Mouse (Mus musculus): Measurements from ENCODE around the gene Spred2. TPM values are rescaled to one million over a fixed set of nuclear protein-coding genes. Genes with fewer than 3 reads are reported as not detected.
A peak's percentile ranks its signal among the peaks of the same experiment; 100 is the strongest.

Spred2 gene
- total and polyA plus RNA-seq, 3 experiments: 8.9 to 76.1 (median 33.6) TPM

- Histone ChIP-seq H3K4me3 (ENCODE audit: low read depth, low read length) (no peak overlapping the region), H3K9me3 (replicated peaks) (no peaks in the 10 kb centered on the region), H3K27me3 (ENCODE audit: insufficient read depth, low read length) (no peaks in the 10 kb centered on the region), H3K36me3 (replicated peaks) (peaks cover 72% of the 10 kb centered on the region), H3K4me1 (ENCODE audit: insufficient read depth, low read depth, low read length) (peaks cover 23% of the 10 kb centered on the region)
- DNase-seq (ENCODE audit: low spot score): no peak
- TF ChIP-seq POLR2AphosphoS5 (IDR thresholded peaks at IDR 0.05; ENCODE audit: insufficient replicate concordance, low read depth, low read length): no peak
- no peak for TF ChIP-seq TAL1 (conservative IDR thresholded peaks at IDR 0.05; ENCODE audit: low read depth, low read length)
- TF ChIP-seq GATA1 (IDR thresholded peaks at IDR 0.05; ENCODE audit: borderline replicate concordance, low read length): no peak
- no peak for TF ChIP-seq GATA2 (IDR thresholded peaks at IDR 0.05; ENCODE audit: borderline replicate concordance, low read depth, low read length)
- no peak for TF ChIP-seq CTCF (IDR thresholded peaks at IDR 0.05; ENCODE audit: low read depth, low read length)
- peak; percentile 34; the same call in 1 of the 2 replicates for ATAC-seq (ENCODE audit: extremely low read depth, insufficient number of reproducible peaks, low FRiP score, poor library complexity, severe bottlenecking)
Measured at GRCm38 (mm10) chr11:19979338-19979737, 55.2 kb downstream of the Spred2 start.

DNA sequence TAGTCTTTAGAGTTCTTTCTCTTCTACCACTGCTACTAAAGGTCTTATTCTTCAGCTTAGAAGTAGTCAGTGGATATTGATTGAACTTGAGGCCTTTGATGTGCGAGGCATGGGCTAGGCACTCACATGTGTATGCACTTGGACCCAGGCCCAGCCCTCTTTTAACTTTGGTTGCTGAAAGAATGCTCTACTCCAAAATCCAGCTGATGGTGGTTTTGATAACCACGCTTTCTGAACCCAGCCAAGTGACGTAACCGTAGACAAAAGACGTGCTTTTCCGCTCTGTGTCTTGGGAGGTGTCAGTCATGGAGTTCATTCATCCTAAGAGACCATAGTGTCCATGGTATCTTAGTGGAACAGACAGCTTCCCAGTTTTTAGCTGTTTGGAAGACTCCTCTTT is 57.9 kb downstream of the Spred2 start:
- no peak for DNase-seq (ENCODE audit: low spot score)
- no peak for ATAC-seq (ENCODE audit: extremely low read depth, insufficient number of reproducible peaks, low FRiP score, poor library complexity, severe bottlenecking)
- H3K4me1 ChIP-seq (ENCODE audit: insufficient read depth, low read depth, low read length): peaks cover 50% of the 10 kb centered on the region
- no peaks in the 10 kb centered on the region for H3K9me3 ChIP-seq (replicated peaks)
- H3K36me3 ChIP-seq (replicated peaks): peaks cover 62% of the 10 kb centered on the region
- H3K4me3 ChIP-seq (ENCODE audit: low read depth, low read length): no peak overlapping the region
- TF ChIP-seq GATA1 (IDR thresholded peaks at IDR 0.05; ENCODE audit: borderline replicate concordance, low read length): no peak
- H3K27me3 ChIP-seq (ENCODE audit: insufficient read depth, low read length): no peaks in the 10 kb centered on the region

DNA sequence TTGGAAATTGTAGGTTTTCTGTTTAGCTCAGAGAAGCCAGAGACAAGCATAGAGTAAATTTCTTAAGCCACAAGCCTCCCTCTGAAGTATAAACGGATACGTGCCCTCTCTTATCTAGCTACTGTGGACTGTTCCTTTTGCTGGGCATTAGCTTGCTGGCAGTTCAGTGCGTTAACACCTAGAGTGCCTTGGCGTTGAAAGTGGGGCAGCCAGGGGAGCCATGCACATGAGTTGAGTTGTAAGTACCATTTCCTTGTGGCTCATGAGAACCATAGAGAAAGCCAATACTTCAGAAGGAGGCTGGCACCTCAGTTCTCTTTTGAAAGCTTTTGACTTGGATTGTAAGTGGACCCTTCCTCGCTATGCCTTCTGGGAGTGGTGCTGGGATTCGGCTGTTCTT is 58.6 kb downstream of the Spred2 start:
- H3K9me3 ChIP-seq (replicated peaks): no peaks in the 10 kb centered on the region
- H3K4me1 ChIP-seq (ENCODE audit: insufficient read depth, low read depth, low read length): peaks cover 57% of the 10 kb centered on the region
- H3K27me3 ChIP-seq (ENCODE audit: insufficient read depth, low read length): no peaks in the 10 kb centered on the region
- ATAC-seq (ENCODE audit: extremely low read depth, insufficient number of reproducible peaks, low FRiP score, poor library complexity, severe bottlenecking): no peak
- DNase-seq (ENCODE audit: low spot score): no peak
- H3K4me3 ChIP-seq (ENCODE audit: low read depth, low read length): no peak overlapping the region
- TF ChIP-seq POLR2AphosphoS5 (IDR thresholded peaks at IDR 0.05; ENCODE audit: insufficient replicate concordance, low read depth, low read length) (no peak), GATA1 (IDR thresholded peaks at IDR 0.05; ENCODE audit: borderline replicate concordance, low read length) (no peak), CTCF (IDR thresholded peaks at IDR 0.05; ENCODE audit: low read depth, low read length) (no peak), TAL1 (conservative IDR thresholded peaks at IDR 0.05; ENCODE audit: low read depth, low read length) (no peak), GATA2 (IDR thresholded peaks at IDR 0.05; ENCODE audit: borderline replicate concordance, low read depth, low read length) (no peak)
- H3K36me3 ChIP-seq (replicated peaks): peaks cover 57% of the 10 kb centered on the region

DNA sequence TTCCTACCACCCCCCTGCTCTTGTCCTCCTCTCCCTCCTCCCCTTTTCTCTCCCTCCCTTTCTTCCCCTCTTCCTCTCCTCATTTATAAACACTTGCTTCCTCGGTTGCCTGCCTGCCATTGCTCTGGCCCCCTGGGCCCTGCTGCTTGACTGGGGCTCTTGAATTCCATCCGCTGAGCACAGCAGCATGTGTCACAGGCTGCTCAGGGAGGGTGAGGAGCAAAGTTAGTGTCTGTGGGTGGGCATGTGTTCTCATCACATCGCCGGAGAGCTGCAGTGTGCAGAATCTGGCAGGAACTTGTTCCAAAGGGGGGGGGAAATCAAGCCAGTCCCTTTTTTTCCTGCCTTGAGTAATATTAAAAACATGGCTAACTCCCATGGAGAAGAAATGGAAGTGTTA is 59.1 kb downstream of the Spred2 start:
- H3K36me3 ChIP-seq (replicated peaks): peaks cover 53% of the 10 kb centered on the region
- peaks cover 59% of the 10 kb centered on the region for H3K4me1 ChIP-seq (ENCODE audit: insufficient read depth, low read depth, low read length)
- TF ChIP-seq POLR2AphosphoS5 (IDR thresholded peaks at IDR 0.05; ENCODE audit: insufficient replicate concordance, low read depth, low read length): no peak
- TF ChIP-seq CTCF (IDR thresholded peaks at IDR 0.05; ENCODE audit: low read depth, low read length): no peak
- no peak for TF ChIP-seq TAL1 (conservative IDR thresholded peaks at IDR 0.05; ENCODE audit: low read depth, low read length)
- no peak for TF ChIP-seq GATA1 (IDR thresholded peaks at IDR 0.05; ENCODE audit: borderline replicate concordance, low read length)
- no peak for TF ChIP-seq GATA2 (IDR thresholded peaks at IDR 0.05; ENCODE audit: borderline replicate concordance, low read depth, low read length)
- no peak overlapping the region for H3K4me3 ChIP-seq (ENCODE audit: low read depth, low read length)
- ATAC-seq (ENCODE audit: extremely low read depth, insufficient number of reproducible peaks, low FRiP score, poor library complexity, severe bottlenecking) (no peak), DNase-seq (ENCODE audit: low spot score) (no peak)
- no peaks in the 10 kb centered on the region for H3K27me3 ChIP-seq (ENCODE audit: insufficient read depth, low read length)
- no peaks in the 10 kb centered on the region for H3K9me3 ChIP-seq (replicated peaks)

GRCm38 (mm10) chr11:19984029-19984428 is 59.9 kb downstream of the Spred2 start:
- no peaks in the 10 kb centered on the region for H3K9me3 ChIP-seq (replicated peaks)
- ATAC-seq (ENCODE audit: extremely low read depth, insufficient number of reproducible peaks, low FRiP score, poor library complexity, severe bottlenecking) (no peak), DNase-seq (ENCODE audit: low spot score) (no peak)
- TF ChIP-seq TAL1 (conservative IDR thresholded peaks at IDR 0.05; ENCODE audit: low read depth, low read length) (no peak), CTCF (IDR thresholded peaks at IDR 0.05; ENCODE audit: low read depth, low read length) (no peak), GATA1 (IDR thresholded peaks at IDR 0.05; ENCODE audit: borderline replicate concordance, low read length) (no peak), GATA2 (IDR thresholded peaks at IDR 0.05; ENCODE audit: borderline replicate concordance, low read depth, low read length) (no peak), POLR2AphosphoS5 (IDR thresholded peaks at IDR 0.05; ENCODE audit: insufficient replicate concordance, low read depth, low read length) (no peak)
- H3K36me3 ChIP-seq (replicated peaks): peaks cover 52% of the 10 kb centered on the region
- H3K4me1 ChIP-seq (ENCODE audit: insufficient read depth, low read depth, low read length): peaks cover 62% of the 10 kb centered on the region
- no peaks in the 10 kb centered on the region for H3K27me3 ChIP-seq (ENCODE audit: insufficient read depth, low read length)
- H3K4me3 ChIP-seq (ENCODE audit: low read depth, low read length): no peak overlapping the region

DNA sequence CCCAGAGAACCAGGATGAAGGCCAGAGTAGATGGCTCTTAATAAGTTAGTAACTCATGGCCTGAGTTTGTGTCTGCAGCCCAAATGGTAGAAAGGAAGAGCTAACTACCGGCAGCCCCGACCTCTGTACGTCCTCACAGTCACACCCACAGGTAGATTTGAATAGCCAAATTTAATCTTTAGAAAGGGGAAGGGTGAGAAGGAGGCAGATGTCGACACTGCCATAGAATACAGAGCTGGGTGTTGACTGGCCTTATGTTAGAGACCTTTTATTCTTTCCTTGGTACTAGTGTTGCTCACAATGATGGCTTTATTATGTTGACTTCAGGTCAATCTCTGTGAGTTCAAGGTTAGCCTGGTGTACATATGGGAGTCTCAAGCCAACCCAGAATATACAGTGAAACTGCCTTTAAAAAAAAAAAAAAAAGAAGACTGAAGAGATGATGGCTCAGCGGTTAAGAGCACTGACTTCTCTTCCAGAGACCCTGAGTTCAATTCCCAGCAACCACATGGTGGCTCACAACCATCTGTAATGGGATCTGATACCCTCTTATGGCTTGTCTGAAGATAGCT is 61.2 kb downstream of the Spred2 start:
- peaks cover 67% of the 10 kb centered on the region for H3K4me1 ChIP-seq (ENCODE audit: insufficient read depth, low read depth, low read length)
- no peak for ATAC-seq (ENCODE audit: extremely low read depth, insufficient number of reproducible peaks, low FRiP score, poor library complexity, severe bottlenecking)
- peaks cover 47% of the 10 kb centered on the region for H3K36me3 ChIP-seq (replicated peaks)
- H3K9me3 ChIP-seq (replicated peaks): no peaks in the 10 kb centered on the region
- TF ChIP-seq TAL1 (conservative IDR thresholded peaks at IDR 0.05; ENCODE audit: low read depth, low read length) (no peak), POLR2AphosphoS5 (IDR thresholded peaks at IDR 0.05; ENCODE audit: insufficient replicate concordance, low read depth, low read length) (no peak), GATA1 (IDR thresholded peaks at IDR 0.05; ENCODE audit: borderline replicate concordance, low read length) (no peak), GATA2 (IDR thresholded peaks at IDR 0.05; ENCODE audit: borderline replicate concordance, low read depth, low read length) (no peak), CTCF (IDR thresholded peaks at IDR 0.05; ENCODE audit: low read depth, low read length) (no peak)
- H3K4me3 ChIP-seq (ENCODE audit: low read depth, low read length): no peak overlapping the region
- H3K27me3 ChIP-seq (ENCODE audit: insufficient read depth, low read length): no peaks in the 10 kb centered on the region
- no peak for DNase-seq (ENCODE audit: low spot score)

Data from G1E (cell line).